Mouse (Mus musculus): Measurements from ENCODE around the gene 4930595D18Rik. TPM values are rescaled to one million over a fixed set of nuclear protein-coding genes. Genes with fewer than 3 reads are reported as not detected.

Gene 4930595D18Rik
- polyA plus RNA-seq, 1 experiment, result not detected

- Histone ChIP-seq H3K27ac (ENCODE audit: insufficient read depth, low read depth, low read length) (peak overlapping the region; percentile 85), H3K4me3 (ENCODE audit: insufficient read depth, low read length) (peak overlapping the region; percentile 28), H3K4me1 (ENCODE audit: control insufficient read depth, insufficient read depth, low read length) (peaks cover 32% of the 10 kb centered on the region)
- TF ChIP-seq POLR2A (IDR thresholded peaks at IDR 0.05; ENCODE audit: borderline replicate concordance, low read depth, low read length), result no peak
- TF ChIP-seq CTCF (IDR thresholded peaks at IDR 0.05; ENCODE audit: low read depth, low read length), result no peak
These were observed 24.4 kb downstream of the 4930595D18Rik start for GRCm38 (mm10) chr12:111159659-111160428.

GRCm38 (mm10) chr12:111155756-111156155 is 28.5 kb downstream of the 4930595D18Rik start:
- TF ChIP-seq POLR2A (IDR thresholded peaks at IDR 0.05; ENCODE audit: borderline replicate concordance, low read depth, low read length), result no peak
- no peak for TF ChIP-seq CTCF (IDR thresholded peaks at IDR 0.05; ENCODE audit: low read depth, low read length)
- H3K4me3 ChIP-seq (ENCODE audit: insufficient read depth, low read length), result no peak overlapping the region
- no peak overlapping the region for H3K27ac ChIP-seq (ENCODE audit: insufficient read depth, low read depth, low read length)
- peaks cover 29% of the 10 kb centered on the region for H3K4me1 ChIP-seq (ENCODE audit: control insufficient read depth, insufficient read depth, low read length)

DNA sequence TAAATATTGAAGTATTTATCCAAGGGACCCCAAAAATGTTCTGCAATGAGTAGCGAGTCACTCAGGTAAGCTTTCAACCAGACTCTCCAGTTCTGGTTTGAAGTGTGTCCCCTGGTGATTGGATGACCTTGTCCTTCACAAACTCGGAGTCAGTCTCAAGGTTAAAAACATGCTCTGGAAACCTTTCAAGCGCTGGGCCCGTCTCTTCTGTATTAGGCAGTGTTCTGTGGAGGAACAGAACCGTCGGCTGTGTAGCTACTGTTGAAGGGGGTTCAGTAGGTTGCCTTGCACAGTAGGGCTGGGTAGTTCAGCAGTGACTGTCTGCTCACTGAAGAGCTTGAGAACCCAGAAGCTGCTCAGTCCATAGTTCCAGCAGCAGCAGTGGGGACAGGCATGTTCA is 29.6 kb downstream of the 4930595D18Rik start:
- Histone ChIP-seq H3K27ac (ENCODE audit: insufficient read depth, low read depth, low read length) (no peak overlapping the region), H3K4me3 (ENCODE audit: insufficient read depth, low read length) (no peak overlapping the region), H3K4me1 (ENCODE audit: control insufficient read depth, insufficient read depth, low read length) (peaks cover 27% of the 10 kb centered on the region)
- TF ChIP-seq POLR2A (IDR thresholded peaks at IDR 0.05; ENCODE audit: borderline replicate concordance, low read depth, low read length) (no peak), CTCF (IDR thresholded peaks at IDR 0.05; ENCODE audit: low read depth, low read length) (no peak)

GRCm38 (mm10) chr12:111153946-111154345 is 30.3 kb downstream of the 4930595D18Rik start:
- Histone ChIP-seq H3K27ac (ENCODE audit: insufficient read depth, low read depth, low read length) (no peak overlapping the region), H3K4me1 (ENCODE audit: control insufficient read depth, insufficient read depth, low read length) (peaks cover 31% of the 10 kb centered on the region), H3K4me3 (ENCODE audit: insufficient read depth, low read length) (no peak overlapping the region)
- TF ChIP-seq POLR2A (IDR thresholded peaks at IDR 0.05; ENCODE audit: borderline replicate concordance, low read depth, low read length), result no peak
- no peak for TF ChIP-seq CTCF (IDR thresholded peaks at IDR 0.05; ENCODE audit: low read depth, low read length)

- TF ChIP-seq CTCF (IDR thresholded peaks at IDR 0.05; ENCODE audit: low read depth, low read length) (no peak), POLR2A (IDR thresholded peaks at IDR 0.05; ENCODE audit: borderline replicate concordance, low read depth, low read length) (no peak)
- peaks cover 35% of the 10 kb centered on the region for H3K4me1 ChIP-seq (ENCODE audit: control insufficient read depth, insufficient read depth, low read length)
- H3K27ac ChIP-seq (ENCODE audit: insufficient read depth, low read depth, low read length), result no peak overlapping the region
- H3K4me3 ChIP-seq (ENCODE audit: insufficient read depth, low read length), result no peak overlapping the region
These were observed 31.1 kb downstream of the 4930595D18Rik start for GRCm38 (mm10) chr12:111152981-111153710.

DNA sequence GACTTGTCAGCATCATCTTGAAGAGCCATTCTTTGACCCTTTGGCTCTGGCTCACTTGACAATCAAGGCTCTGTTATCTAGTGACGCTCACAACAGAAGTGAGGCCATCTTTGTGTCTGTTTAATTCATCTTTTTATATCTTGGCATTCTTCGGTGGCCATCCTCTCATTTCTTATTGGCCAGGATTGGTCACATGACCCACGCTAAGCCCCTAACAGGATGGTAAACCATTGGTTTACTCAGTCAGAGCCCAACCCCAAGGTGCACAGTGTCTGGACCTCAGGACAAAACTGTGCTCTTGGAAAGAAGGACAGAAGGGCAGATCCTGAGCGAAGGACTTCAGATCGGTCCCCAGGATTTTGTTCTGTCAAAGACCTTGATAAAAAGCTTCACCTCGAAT is 31.7 kb downstream of the 4930595D18Rik start:
- H3K27ac ChIP-seq (ENCODE audit: insufficient read depth, low read depth, low read length), result no peak overlapping the region
- peaks cover 29% of the 10 kb centered on the region for H3K4me1 ChIP-seq (ENCODE audit: control insufficient read depth, insufficient read depth, low read length)
- no peak for TF ChIP-seq POLR2A (IDR thresholded peaks at IDR 0.05; ENCODE audit: borderline replicate concordance, low read depth, low read length)
- no peak for TF ChIP-seq CTCF (IDR thresholded peaks at IDR 0.05; ENCODE audit: low read depth, low read length)
- no peak overlapping the region for H3K4me3 ChIP-seq (ENCODE audit: insufficient read depth, low read length)

DNA sequence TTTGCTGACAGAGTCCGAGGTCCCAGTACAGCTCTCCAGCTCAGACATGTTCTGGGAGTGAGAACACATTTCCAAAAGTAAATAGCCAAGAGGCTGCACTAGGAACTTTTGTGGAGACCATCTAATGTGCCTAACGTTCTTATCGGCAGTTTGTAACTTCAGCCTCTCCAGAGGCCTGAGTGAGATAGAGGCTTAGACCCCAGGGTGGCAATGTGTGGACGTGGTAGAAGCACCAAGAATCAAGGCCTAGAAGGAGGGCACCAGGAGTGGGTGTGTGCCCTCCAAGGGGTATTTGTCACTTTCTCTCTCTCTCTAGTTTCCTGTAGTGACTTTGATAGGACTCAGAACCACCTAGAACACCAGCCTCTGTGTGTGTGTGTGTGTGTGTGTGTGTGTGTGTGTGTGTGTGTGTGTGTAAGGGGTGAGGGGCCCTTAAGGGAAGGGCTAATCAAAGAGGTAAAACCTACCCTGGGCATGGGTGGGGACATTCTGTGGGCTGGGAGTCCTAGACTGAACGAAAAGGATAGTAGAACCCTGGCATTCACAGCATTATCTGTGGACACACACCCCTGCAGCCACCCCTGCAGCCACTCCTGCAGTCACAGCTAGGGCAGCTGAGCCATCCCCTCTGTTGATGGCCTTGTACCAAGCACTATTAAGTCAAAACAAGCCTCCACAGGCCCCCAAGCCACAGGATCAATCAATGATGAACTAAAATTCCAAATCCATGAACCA is 32.7 kb downstream of the 4930595D18Rik start:
- TF ChIP-seq CTCF (IDR thresholded peaks at IDR 0.05; ENCODE audit: low read depth, low read length) (no peak), POLR2A (IDR thresholded peaks at IDR 0.05; ENCODE audit: borderline replicate concordance, low read depth, low read length) (no peak)
- H3K4me3 ChIP-seq (ENCODE audit: insufficient read depth, low read length), result no peak overlapping the region
- peaks cover 29% of the 10 kb centered on the region for H3K4me1 ChIP-seq (ENCODE audit: control insufficient read depth, insufficient read depth, low read length)
- no peak overlapping the region for H3K27ac ChIP-seq (ENCODE audit: insufficient read depth, low read depth, low read length)

GRCm38 (mm10) chr12:111150236-111150596 is 34.1 kb downstream of the 4930595D18Rik start:
- Histone ChIP-seq H3K27ac (ENCODE audit: insufficient read depth, low read depth, low read length) (no peak overlapping the region), H3K4me1 (ENCODE audit: control insufficient read depth, insufficient read depth, low read length) (peaks cover 32% of the 10 kb centered on the region), H3K4me3 (ENCODE audit: insufficient read depth, low read length) (no peak overlapping the region)
- TF ChIP-seq POLR2A (IDR thresholded peaks at IDR 0.05; ENCODE audit: borderline replicate concordance, low read depth, low read length), result no peak
- no peak for TF ChIP-seq CTCF (IDR thresholded peaks at IDR 0.05; ENCODE audit: low read depth, low read length)

DNA sequence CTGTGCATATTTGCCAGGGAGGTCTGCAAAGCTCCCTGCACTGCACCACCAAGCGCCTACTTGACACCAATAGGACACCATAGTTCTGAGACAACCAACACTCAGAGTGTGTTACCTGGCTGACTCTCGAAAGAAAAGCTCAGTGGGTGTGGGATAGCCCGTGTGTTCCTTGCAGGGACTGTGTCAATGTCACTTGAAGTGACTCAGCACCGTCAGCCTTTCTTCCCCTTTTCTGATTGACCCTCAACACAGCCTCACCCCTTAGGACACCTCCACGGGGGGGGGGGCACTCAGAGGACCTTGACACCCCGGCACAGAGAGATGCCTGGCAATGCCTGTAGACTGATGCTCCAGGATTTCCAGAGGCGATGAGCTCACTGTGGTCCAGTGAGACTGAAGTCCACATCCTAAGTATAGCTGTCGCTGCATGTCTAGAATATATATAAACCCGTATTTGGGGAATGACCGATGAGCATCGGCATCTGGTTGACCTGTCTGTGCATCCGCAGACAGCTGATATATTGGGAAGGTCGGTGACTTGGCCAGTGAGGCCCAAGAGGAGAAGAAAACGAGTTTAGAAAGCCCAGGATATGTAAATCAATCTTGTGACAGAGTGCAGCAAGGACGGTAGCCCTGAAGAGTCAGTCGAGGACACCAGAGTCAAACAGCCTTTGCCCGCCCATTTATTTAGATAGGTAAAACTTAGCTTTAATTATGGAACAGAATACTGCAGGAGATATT is 34.6 kb downstream of the 4930595D18Rik start:
- H3K27ac ChIP-seq (ENCODE audit: insufficient read depth, low read depth, low read length), result no peak overlapping the region
- TF ChIP-seq CTCF (IDR thresholded peaks at IDR 0.05; ENCODE audit: low read depth, low read length) (no peak), POLR2A (IDR thresholded peaks at IDR 0.05; ENCODE audit: borderline replicate concordance, low read depth, low read length) (no peak)
- H3K4me1 ChIP-seq (ENCODE audit: control insufficient read depth, insufficient read depth, low read length), result peaks cover 32% of the 10 kb centered on the region
- H3K4me3 ChIP-seq (ENCODE audit: insufficient read depth, low read length), result no peak overlapping the region

All from bone marrow macrophage, adult 2 months (primary cell).